Mouse (Mus musculus): ENCODE results near the gene Cntn1. TPM values are rescaled to one million over a fixed set of nuclear protein-coding genes. Genes with fewer than 3 reads are reported as not detected.
"Not testable (repeated sequence)": the region's sequence is repeated elsewhere in the genome, so short reads cannot be mapped to it uniquely, and the experiment has no call there.

The Cntn1 gene
- total RNA-seq, 2 experiments from 2014 or later, result 1.4 to 2.0 TPM

GRCm38 (mm10) chr15:92235836-92236235 lies 184.9 kb downstream of the Cntn1 start:
- no peak for DNase-seq
- intact Hi-C loops (cut with DNase I; ENCODE audit: low total_unique reads), result no loop called here

GRCm38 (mm10) chr15:92264980-92265707 lies 214.2 kb downstream of the Cntn1 start:
- intact Hi-C loops (cut with DNase I; ENCODE audit: low total_unique reads), result loop anchor here (10.0 kb wide), 1 partner anchor 950 kb away; no protein-coding TSS in a partner anchor
- no peak for DNase-seq

GRCm38 (mm10) chr15:92268341-92268740 lies 217.4 kb downstream of the Cntn1 start:
- DNase-seq, result no peak
- intact Hi-C loops (cut with DNase I; ENCODE audit: low total_unique reads), result loop anchor here (10.0 kb wide), 1 partner anchor 946 kb away; no protein-coding TSS in a partner anchor

DNA sequence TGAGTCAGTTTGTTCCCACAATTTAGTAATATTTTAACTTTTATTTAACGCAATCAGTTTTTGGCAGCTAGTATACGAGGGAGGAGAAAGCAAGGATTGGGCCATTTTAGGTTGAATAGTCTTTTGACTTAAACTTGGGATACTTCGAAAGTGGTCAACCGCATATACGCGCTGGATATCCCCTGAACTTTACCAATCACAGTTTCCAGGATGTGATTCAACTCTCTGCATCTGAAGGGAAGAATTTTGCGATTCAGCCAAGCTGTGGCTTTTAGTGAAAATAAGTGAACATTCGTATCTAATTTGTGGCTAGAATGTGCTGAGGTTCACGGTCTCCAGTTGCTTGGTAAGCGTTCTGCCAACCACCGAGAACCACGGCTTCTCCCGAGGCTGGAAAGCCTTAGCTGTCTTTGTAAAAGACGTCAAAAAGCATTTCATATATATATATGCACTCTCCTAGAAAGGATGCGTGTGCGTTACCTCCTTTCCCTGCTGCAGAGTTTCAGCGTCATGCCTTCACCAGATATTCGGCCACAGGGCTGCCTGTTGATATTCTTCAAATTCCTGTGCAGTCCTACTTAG lies 217.9 kb downstream of the Cntn1 start:
- no peak for DNase-seq
- intact Hi-C loops (cut with DNase I; ENCODE audit: low total_unique reads), result loop anchor here (10.0 kb wide), 1 partner anchor 946 kb away; no protein-coding TSS in a partner anchor

GRCm38 (mm10) chr15:92271801-92272365 lies 220.9 kb downstream of the Cntn1 start:
- intact Hi-C loops (cut with DNase I; ENCODE audit: low total_unique reads), result no loop called here
- DNase-seq, result no peak

DNA sequence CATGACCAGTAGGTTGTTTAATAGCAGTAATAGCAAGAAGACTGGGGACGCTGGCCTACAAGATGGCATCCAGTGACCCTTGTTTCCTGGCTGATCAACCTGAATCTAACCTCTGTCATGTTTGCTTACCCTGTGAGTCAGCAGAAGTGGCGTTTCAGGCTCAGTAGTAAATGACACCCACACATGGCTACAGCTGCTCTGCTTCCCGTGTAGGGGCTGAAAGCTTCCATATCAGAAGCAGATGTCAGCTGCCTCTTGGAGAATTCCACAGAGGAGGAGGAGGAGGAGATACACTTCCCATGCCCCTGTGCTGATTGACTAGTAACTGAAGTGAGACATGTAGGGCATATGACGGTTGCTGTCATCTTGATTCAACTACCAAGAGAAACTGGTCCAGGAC lies 225.9 kb downstream of the Cntn1 start:
- no peak for DNase-seq
- intact Hi-C loops (cut with DNase I; ENCODE audit: low total_unique reads), result no loop called here

DNA sequence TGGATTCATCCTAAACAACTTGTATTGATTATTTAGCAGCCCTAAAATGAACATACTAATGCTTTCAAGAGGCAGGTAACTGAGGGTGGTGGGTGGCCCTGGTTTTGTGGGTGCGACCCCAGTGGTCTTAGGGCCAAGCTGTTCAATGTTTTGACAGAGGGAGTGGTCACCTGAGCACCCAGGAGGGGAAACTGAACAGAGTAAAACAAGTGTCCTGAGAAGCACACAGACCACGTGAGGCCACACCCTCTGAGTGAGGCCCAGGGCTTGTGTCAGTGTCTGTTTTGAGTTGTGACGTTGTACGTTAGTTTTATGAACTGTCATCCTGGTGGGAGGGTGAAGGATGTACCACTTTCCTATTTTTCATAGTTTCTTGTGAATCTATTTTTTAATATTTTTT lies 227.0 kb downstream of the Cntn1 start:
- no peak for DNase-seq
- intact Hi-C loops (cut with DNase I; ENCODE audit: low total_unique reads), result no loop called here

DNA sequence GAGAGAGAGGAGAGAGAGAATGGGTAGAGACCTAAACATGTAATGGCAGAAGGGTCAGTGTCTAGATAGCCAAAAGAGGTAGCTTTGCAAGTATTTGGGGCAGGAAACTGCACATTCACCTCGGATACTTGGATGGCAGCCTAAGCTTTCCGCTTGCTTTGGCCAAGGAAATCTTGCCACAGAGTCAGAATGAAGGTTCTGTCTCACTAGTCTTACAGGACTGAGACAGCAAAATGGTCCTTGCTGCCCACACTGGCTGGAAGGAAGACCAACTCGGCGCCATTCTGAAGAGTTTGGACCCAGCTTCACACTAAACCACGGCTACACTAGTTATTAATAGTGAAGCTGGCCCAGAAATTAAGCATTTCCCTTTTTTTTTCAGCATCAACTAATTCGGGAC lies 230.0 kb downstream of the Cntn1 start:
- intact Hi-C loops (cut with DNase I; ENCODE audit: low total_unique reads), result no loop called here
- DNase-seq, result no peak

GRCm38 (mm10) chr15:92287616-92288015 lies 236.7 kb downstream of the Cntn1 start:
- intact Hi-C loops (cut with DNase I; ENCODE audit: low total_unique reads), result no loop called here
- DNase-seq, result no peak

DNA sequence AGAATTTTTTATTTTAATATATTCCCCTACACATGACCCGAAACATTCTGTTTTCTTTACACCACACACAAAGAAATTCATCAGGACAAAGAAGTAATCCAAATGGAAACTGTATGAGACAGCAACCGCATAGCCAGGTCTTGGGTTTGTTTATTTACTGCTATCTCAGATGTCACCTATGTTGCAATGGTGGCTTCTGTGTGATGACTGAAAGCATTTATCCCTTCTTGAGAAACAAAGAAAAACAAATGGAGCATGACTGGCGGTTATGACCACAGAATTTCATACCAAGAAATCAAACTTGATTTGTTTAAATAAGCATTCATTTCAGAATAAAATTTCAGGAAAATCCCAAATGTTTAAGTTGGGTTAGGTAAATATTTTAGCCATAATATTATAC lies 245.5 kb downstream of the Cntn1 start:
- intact Hi-C loops (cut with DNase I; ENCODE audit: low total_unique reads), result no loop called here

DNA sequence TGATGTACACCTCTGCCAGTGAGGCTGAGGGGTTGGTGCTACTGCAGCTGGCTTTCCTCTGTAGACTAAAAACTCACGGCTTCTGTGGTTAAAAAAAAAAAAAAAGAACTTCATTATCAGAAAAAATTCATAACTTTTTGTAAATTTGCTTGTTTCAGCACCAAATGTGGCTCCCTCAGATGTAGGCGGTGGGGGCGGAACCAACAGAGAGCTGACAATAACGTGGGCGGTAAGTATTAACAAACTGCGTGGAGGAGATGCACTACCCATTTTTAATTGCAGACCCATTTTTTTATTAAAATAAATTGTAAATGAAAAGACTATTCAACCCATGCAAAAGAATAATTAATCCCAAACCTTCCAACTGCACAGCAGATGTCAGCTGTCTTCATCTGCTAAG lies 251.8 kb downstream of the Cntn1 start:
- no peak for DNase-seq
- intact Hi-C loops (cut with DNase I; ENCODE audit: low total_unique reads), result no loop called here

More for the DNA sequence above, 245.5 kb downstream of the Cntn1 start:
- no peak for DNase-seq

- intact Hi-C loops (cut with DNase I; ENCODE audit: low total_unique reads), result no loop called here
- DNase-seq, result no peak
Measured at GRCm38 (mm10) chr15:92304221-92304620, 253.3 kb downstream of the Cntn1 start.

- no peak for DNase-seq
- intact Hi-C loops (cut with DNase I; ENCODE audit: low total_unique reads), result no loop called here
Measured at GRCm38 (mm10) chr15:92321959-92322358, 271.0 kb downstream of the Cntn1 start.

GRCm38 (mm10) chr15:92327111-92327510 lies 276.1 kb downstream of the Cntn1 start:
- intact Hi-C loops (cut with DNase I; ENCODE audit: low total_unique reads), result no loop called here
- no peak for DNase-seq

DNA sequence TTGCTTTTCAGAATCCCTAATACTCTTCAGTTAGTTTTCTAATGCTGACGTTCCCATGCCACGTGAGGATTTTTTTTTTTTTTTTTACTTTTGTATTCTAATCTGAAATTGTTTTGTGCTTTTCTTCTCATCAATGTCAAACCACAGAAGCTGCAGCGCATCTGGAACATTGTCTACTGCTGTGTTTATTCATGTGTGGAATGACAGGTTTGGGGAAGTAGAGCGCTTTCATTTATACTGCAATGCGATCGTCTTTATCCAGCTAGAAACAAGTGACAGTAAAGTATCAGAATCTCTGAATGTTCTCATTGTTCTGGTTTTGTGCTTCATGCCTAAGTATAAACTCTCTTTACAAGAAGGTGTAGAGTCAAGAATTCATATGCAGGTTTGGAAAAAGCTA lies 289.3 kb downstream of the Cntn1 start:
- intact Hi-C loops (cut with DNase I; ENCODE audit: low total_unique reads), result no loop called here
- no peak for DNase-seq

- DNase-seq, result no peak
- intact Hi-C loops (cut with DNase I; ENCODE audit: low total_unique reads), result no loop called here
Measured at GRCm38 (mm10) chr15:92341424-92341823, 290.5 kb downstream of the Cntn1 start.

- intact Hi-C loops (cut with DNase I; ENCODE audit: low total_unique reads), result no loop called here
- no peak for DNase-seq
Measured at GRCm38 (mm10) chr15:92344136-92344869, 293.3 kb downstream of the Cntn1 start.

DNA sequence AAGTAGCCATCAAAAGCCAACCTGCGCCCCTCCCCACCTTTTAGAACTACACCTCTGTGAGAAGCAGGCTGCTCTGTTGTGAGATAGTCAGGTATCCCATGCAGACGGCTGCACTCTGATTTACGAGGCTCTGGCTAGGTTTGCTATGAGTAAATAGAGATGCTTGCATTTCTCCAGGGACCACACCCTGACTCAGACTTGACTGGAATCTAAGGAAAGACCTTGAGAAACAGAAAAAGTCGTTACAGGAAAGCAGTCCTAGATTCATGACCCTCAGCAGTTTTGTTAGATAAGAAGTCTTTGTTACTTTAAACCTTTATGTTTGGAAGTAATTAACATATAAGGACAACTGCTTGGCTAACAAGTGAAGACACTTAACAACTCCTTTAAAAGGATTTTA lies 296.5 kb downstream of the Cntn1 start:
- no peak for DNase-seq
- intact Hi-C loops (cut with DNase I; ENCODE audit: low total_unique reads), result no loop called here

DNA sequence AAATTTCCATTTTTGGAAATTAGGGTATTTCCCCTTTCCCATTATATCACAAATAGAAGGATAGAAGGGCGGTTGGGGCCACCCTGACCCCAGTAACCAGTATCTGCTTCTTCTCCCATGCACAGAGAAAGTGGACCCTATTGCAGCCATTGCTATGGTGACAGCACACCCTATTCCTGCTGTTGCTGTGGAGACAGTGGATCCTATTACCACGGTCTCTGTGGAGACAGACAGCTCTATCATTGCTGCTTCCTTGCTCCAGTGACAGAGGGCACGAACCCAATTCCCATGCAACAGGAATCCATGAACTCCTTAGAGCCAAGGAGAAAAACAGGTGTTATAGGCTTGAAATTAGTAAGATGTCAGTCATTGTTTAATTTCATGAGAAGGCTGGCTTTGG lies 296.9 kb downstream of the Cntn1 start:
- DNase-seq, result no peak
- intact Hi-C loops (cut with DNase I; ENCODE audit: low total_unique reads), result no loop called here

DNA sequence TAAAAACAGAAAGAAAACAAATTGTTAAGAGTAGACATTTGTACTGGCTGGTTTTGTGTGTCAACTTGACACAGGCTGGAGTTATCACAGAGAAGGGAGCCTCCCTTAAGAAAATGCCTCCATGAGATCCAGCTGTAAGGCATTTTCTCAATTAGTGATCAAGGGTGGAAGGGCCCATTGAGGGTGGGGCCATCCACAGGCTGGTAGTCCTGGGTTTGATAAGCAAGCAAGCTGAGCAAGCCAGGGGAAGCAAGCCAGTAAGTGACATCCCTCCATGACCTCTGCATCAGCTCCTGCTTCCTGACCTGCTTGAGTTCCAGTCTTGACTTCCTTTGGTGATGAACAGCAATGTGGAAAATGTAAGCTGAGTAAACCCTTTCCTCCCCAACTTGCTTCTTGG lies 297.5 kb downstream of the Cntn1 start:
- DNase-seq; intact Hi-C loops (cut with DNase I; ENCODE audit: low total_unique reads): not testable (repeated sequence)
